Mouse (Mus musculus) left cerebral cortex, adult 8-10 months (tissue): ENCODE measurements around the gene Rpl34. TPM values are rescaled to one million over a fixed set of nuclear protein-coding genes. Genes with fewer than 3 reads are reported as not detected.

Experiments used
- DNase-seq, 2 experiments: peaks; one replicate each; pipeline ENCODE4 v3.0.0; 2022; ENCODE audit warnings: low spot score in 2 of 2
- total RNA-seq, 4 experiments: library from RNA; stranded (reverse); gene quantifications; 2 replicates each; pipeline ENCODE4 v1.2.4; 2022

The Rpl34 gene
- total RNA-seq, 4 experiments from 2014 or later, result 340 to 406 (median 354) TPM

- DNase-seq, result peak; percentile 25 to 28
Observed at GRCm38 (mm10) chr3:130714775-130715568, 15.2 kb downstream of the Rpl34 start.

- DNase-seq, result no peak
Observed at GRCm38 (mm10) chr3:130712891-130713290, 17.3 kb downstream of the Rpl34 start.

- no peak for DNase-seq
Observed at GRCm38 (mm10) chr3:130710103-130710502, 20.1 kb downstream of the Rpl34 start.

- peak; percentile 83 to 96 for DNase-seq
Observed at GRCm38 (mm10) chr3:130708967-130709924, 21.0 kb downstream of the Rpl34 start, which contains the start of gene Ostc. Gene Ostc, minus strand, starts transcription at chr3:130709444.

- no peak for DNase-seq
Observed at GRCm38 (mm10) chr3:130708529-130708928, 21.7 kb downstream of the Rpl34 start.

- no peak for DNase-seq
Observed at GRCm38 (mm10) chr3:130702289-130702688, 27.9 kb downstream of the Rpl34 start.

- no peak for DNase-seq
Observed at GRCm38 (mm10) chr3:130697622-130698021, 32.6 kb downstream of the Rpl34 start.

- no peak for DNase-seq
Observed at GRCm38 (mm10) chr3:130694705-130695104, 35.5 kb downstream of the Rpl34 start.

- no peak for DNase-seq
Observed at GRCm38 (mm10) chr3:130694041-130694593, 36.1 kb downstream of the Rpl34 start.

GRCm38 (mm10) chr3:130691596-130692170, 38.5 kb downstream of the Rpl34 start:
- DNase-seq, result no peak

- no peak for DNase-seq
Observed at GRCm38 (mm10) chr3:130690834-130691595, 39.2 kb downstream of the Rpl34 start.

GRCm38 (mm10) chr3:130689630-130690029, 40.6 kb downstream of the Rpl34 start:
- peak; percentile 43 to 74 for DNase-seq

- no peak for DNase-seq
Observed at GRCm38 (mm10) chr3:130687051-130687450, 43.1 kb downstream of the Rpl34 start.

GRCm38 (mm10) chr3:130685014-130685366, 45.2 kb downstream of the Rpl34 start:
- DNase-seq, result no peak

- DNase-seq, result no peak
Observed at GRCm38 (mm10) chr3:130684276-130685013, 45.8 kb downstream of the Rpl34 start.

- DNase-seq, result no peak
Observed at GRCm38 (mm10) chr3:130683836-130684235, 46.4 kb downstream of the Rpl34 start.

GRCm38 (mm10) chr3:130682183-130682582, 48.0 kb downstream of the Rpl34 start:
- no peak for DNase-seq

GRCm38 (mm10) chr3:130681226-130681625, 49.0 kb downstream of the Rpl34 start:
- no peak for DNase-seq

GRCm38 (mm10) chr3:130677671-130678460, 52.3 kb downstream of the Rpl34 start:
- DNase-seq, result no peak
